Mouse (Mus musculus) heart, postnatal 36 days (tissue): ENCODE results near the gene Ptgis. TPM values are rescaled to one million over a fixed set of nuclear protein-coding genes. Genes with fewer than 3 reads are reported as not detected.

Source experiments
- total RNA-seq, 2 experiments: library from RNA; stranded (reverse); gene quantifications; 2 replicates each; pipeline ENCODE4 v1.2.3; 2021

The Ptgis gene
- total RNA-seq, 2 experiments from 2014 or later: 19.5 to 22.2 TPM

Other genes starting within 250 kb of the Ptgis start
- 10 to 100 TPM; 44.5 to 45.1 TPM for gene Stau1, start 244.3 kb downstream of the Ptgis start, total RNA-seq
- gene Ddx27, start 225.4 kb downstream of the Ptgis start, total RNA-seq: 10 to 100 TPM; 10.8 to 11.3 TPM
- 10 to 100 TPM; 36.2 to 44.8 TPM for gene Znfx1, start 177.6 kb downstream of the Ptgis start, total RNA-seq
- 10 to 100 TPM; 39.2 to 51.7 TPM for gene Kcnb1, start 50.4 kb downstream of the Ptgis start, total RNA-seq
- gene B4galt5, start 108.6 kb upstream of the Ptgis start, total RNA-seq: 10 to 100 TPM in 1 of 2 experiments, 1 to 10 TPM in 1; 10.0 to 13.5 TPM
- 10 to 100 TPM; 24.7 to 27.9 TPM for gene Slc9a8, start 181.1 kb upstream of the Ptgis start, total RNA-seq